In the genomic region with DNA sequence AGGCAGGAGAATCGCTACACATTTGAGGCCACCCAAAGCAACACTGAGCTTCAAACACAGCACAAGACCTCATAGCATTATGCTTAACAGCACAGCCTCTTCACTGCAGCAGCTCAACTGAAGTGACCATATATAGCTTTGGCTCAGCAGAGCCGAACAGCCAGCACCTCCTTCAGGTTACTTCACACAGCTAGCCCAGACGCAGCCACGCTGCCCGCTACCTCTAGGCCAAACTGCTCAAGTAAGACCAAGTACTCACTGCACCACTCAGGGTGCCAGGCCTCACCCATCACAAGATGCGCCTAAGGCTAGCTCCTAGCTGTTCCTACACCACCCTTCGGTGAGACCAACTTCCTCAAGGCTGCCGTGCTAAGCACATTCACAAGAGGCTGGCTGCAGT, we compare ENCODE assay signal across 14 mouse cellular contexts. TPM values are rescaled to one million over a fixed set of nuclear protein-coding genes. Genes with fewer than 3 reads are reported as not detected.
DNase-seq lines count a peak whose midpoint lies in the region; ATAC-seq and TF ChIP-seq lines count a peak whose summit lies in the region.
"Had no signal": no experiment of that assay in that cellular context is flagged by ENCODE, and none has a peak within 500 bp of the region (broad histone marks: within the 10 kb centered on the region; RNA-seq: fewer than 3 reads in every experiment).

No protein-coding gene starts in this region.

- in situ Hi-C loops in CH12.LX (cut with MboI; ENCODE audit: low pct_ligation_motif_present, low pct_unique_long_range_greater_than_20kb, low sequenced_read_pairs) = no loop called here

- H3K9me3 ChIP-seq in hindbrain, embryonic 13.5 days = no peaks in the 10 kb centered on the region
- H3K9me3 ChIP-seq in hindbrain, embryonic 14.5 days (ENCODE audit: control insufficient read depth, low read length) = no peaks in the 10 kb centered on the region
- no peaks in the 10 kb centered on the region for H3K9me3 ChIP-seq in CH12.LX (replicated peaks; ENCODE audit: low read length)
- no peaks in the 10 kb centered on the region for H3K9me3 ChIP-seq in kidney, embryonic 15.5 days (replicated peaks)
- H3K9me3 ChIP-seq: forebrain, embryonic 13.5 days; hindbrain, embryonic 15.5 days had no signal

- H3K4me3 ChIP-seq in hindbrain, embryonic 13.5 days = no peak overlapping the region
- H3K4me3 ChIP-seq in hindbrain, embryonic 14.5 days (replicated peaks; ENCODE audit: low read length) = no peak overlapping the region
- H3K4me3 ChIP-seq in CH12.LX (replicated peaks in 1 of 3; ENCODE audit: low read depth in 2 of 3, low read length in 2 of 3, poor library complexity in 1 of 3) = peak overlapping the region in 1 of 3 experiments; percentile 7
- H3K4me3 ChIP-seq in kidney, embryonic 15.5 days (replicated peaks) = no peak overlapping the region
- H3K4me3 ChIP-seq: forebrain, embryonic 13.5 days; hindbrain, embryonic 15.5 days had no signal

- H3K36me3 ChIP-seq in hindbrain, embryonic 13.5 days = peaks cover 32% of the 10 kb centered on the region
- H3K36me3 ChIP-seq in hindbrain, embryonic 14.5 days (replicated peaks; ENCODE audit: control insufficient read depth, insufficient read depth) = peaks cover 36% of the 10 kb centered on the region
- H3K36me3 ChIP-seq in CH12.LX (replicated peaks in 1 of 2; ENCODE audit: control insufficient read depth in 1 of 2, insufficient read depth in 1 of 2, low read length in 1 of 2) = peaks cover 19 to 66% of the 10 kb centered on the region in 2 experiments
- H3K36me3 ChIP-seq in kidney, embryonic 15.5 days = peaks cover 38% of the 10 kb centered on the region

- WGBS in hindbrain, embryonic 13.5 days = 89% methylated on average over 8 of the region's 8 CpGs
- WGBS in hindbrain, embryonic 14.5 days = 88% methylated on average over 8 of the region's 8 CpGs
- WGBS in kidney, embryonic 15.5 days = 79% methylated on average over 8 of the region's 8 CpGs

- no peak overlapping the region for H3K27ac ChIP-seq in hindbrain, embryonic 13.5 days
- no peak overlapping the region for H3K27ac ChIP-seq in hindbrain, embryonic 14.5 days
- peak overlapping the region; percentile 7 for H3K27ac ChIP-seq in CH12.LX (ENCODE audit: insufficient read depth, low read depth)
- no peak overlapping the region for H3K27ac ChIP-seq in kidney, embryonic 15.5 days
- H3K27ac ChIP-seq: forebrain, embryonic 13.5 days; hindbrain, embryonic 15.5 days had no signal

- H3K4me1 ChIP-seq in hindbrain, embryonic 13.5 days (replicated peaks) = peaks cover 43% of the 10 kb centered on the region
- H3K4me1 ChIP-seq in hindbrain, embryonic 14.5 days (replicated peaks; ENCODE audit: control insufficient read depth, insufficient read depth, low read length) = peaks cover 23% of the 10 kb centered on the region
- peaks cover 16 to 60% of the 10 kb centered on the region in 2 experiments for H3K4me1 ChIP-seq in CH12.LX (ENCODE audit: control insufficient read depth in 1 of 2, insufficient read depth in 2 of 2)
- H3K4me1 ChIP-seq in kidney, embryonic 15.5 days = peaks cover 26% of the 10 kb centered on the region

- dilution Hi-C loops in CH12.LX (cut with MboI; ENCODE audit: extremely low pct_ligation_motif_present, extremely low pct_unique_long_range_greater_than_20kb, low sequenced_read_pairs) = no loop called here

- TF ChIP-seq POLR2A in CH12.LX (IDR thresholded peaks at IDR 0.05; ENCODE audit: low read depth, low read length) = no peak

- 0 out of 2 replicates have a peak overlapping the region, but pooled peaks have one; percentile 3 for H3K9ac ChIP-seq in hindbrain, embryonic 13.5 days
- H3K9ac ChIP-seq in hindbrain, embryonic 14.5 days = no peak overlapping the region
- 0 out of 2 replicates have a peak overlapping the region, but pooled peaks have one; percentile 11 for H3K9ac ChIP-seq in CH12.LX (ENCODE audit: insufficient read depth, low read depth)
- no peak overlapping the region for H3K9ac ChIP-seq in kidney, embryonic 15.5 days
- H3K9ac ChIP-seq: hindbrain, embryonic 15.5 days had no signal

- no peak overlapping the region for H3K4me2 ChIP-seq in hindbrain, embryonic 13.5 days
- H3K4me2 ChIP-seq in hindbrain, embryonic 14.5 days (replicated peaks) = no peak overlapping the region
- H3K4me2 ChIP-seq in CH12.LX (ENCODE audit: insufficient read depth, low read depth, poor library complexity, severe bottlenecking) = no peak overlapping the region
- no peak overlapping the region for H3K4me2 ChIP-seq in kidney, embryonic 15.5 days
- H3K4me2 ChIP-seq: forebrain, embryonic 13.5 days; hindbrain, embryonic 15.5 days; midbrain, embryonic 11.5 days had no signal

- ATAC-seq in hindbrain, embryonic 13.5 days (ENCODE audit: low FRiP score) = no peak
- no peak for ATAC-seq in hindbrain, embryonic 14.5 days (ENCODE audit: low FRiP score)
- ATAC-seq in kidney, embryonic 15.5 days (replicated peaks; ENCODE audit: low FRiP score) = 0 out of 2 replicates have a peak, but pooled peaks have one; percentile 7
- ATAC-seq: forebrain, embryonic 13.5 days had no signal

- H3K27me3 ChIP-seq in hindbrain, embryonic 13.5 days = no peaks in the 10 kb centered on the region
- no peaks in the 10 kb centered on the region for H3K27me3 ChIP-seq in hindbrain, embryonic 14.5 days (ENCODE audit: control insufficient read depth, insufficient read depth, low read length)
- H3K27me3 ChIP-seq in CH12.LX (replicated peaks) = no peaks in the 10 kb centered on the region
- H3K27me3 ChIP-seq in kidney, embryonic 15.5 days = no peaks in the 10 kb centered on the region
- H3K27me3 ChIP-seq: forebrain, embryonic 13.5 days; hindbrain, embryonic 15.5 days had no signal

- TF ChIP-seq EP300 in CH12.LX (IDR thresholded peaks at IDR 0.05; ENCODE audit: low read length) = no peak

- no peak for DNase-seq in hindbrain, embryonic 14.5 days (ENCODE audit: low spot score)
- DNase-seq in 416B (ENCODE audit: low read depth) = peak; percentile 32
- no peak for DNase-seq in CH12.LX (ENCODE audit: extremely low read depth)
- no peak for DNase-seq in embryo, embryonic 11 days
- no peak for DNase-seq in left cerebral cortex, adult 8-10 months (ENCODE audit: low spot score in 2 of 2)
- DNase-seq in adrenal gland, postnatal 4 days (ENCODE audit: low spot score in 2 of 2) = no peak
- DNase-seq: spleen, adult 18-20 months had no signal

- TF ChIP-seq CTCF in CH12.LX (conservative IDR thresholded peaks at IDR 0.05 in 1 of 2, IDR thresholded peaks at IDR 0.05 in 1 of 2; ENCODE audit: low read depth in 2 of 2, low read length in 2 of 2) = peak in 1 of 2 experiments; percentile 28; a peak in 2 of 4 replicates

- H3K79me2 ChIP-seq in CH12.LX (replicated peaks; ENCODE audit: control insufficient read depth, extremely low read depth, insufficient read depth, poor library complexity, severe bottlenecking) = peaks cover 85% of the 10 kb centered on the region

- TF ChIP-seq RAD21 in CH12.LX (IDR thresholded peaks at IDR 0.05; ENCODE audit: low read depth, low read length) = no peak

RNA-seq across cellular contexts. Expression of gene Fam104a, which starts 5.6 kb away (rescaled TPM):
- 45.0 and 46.9 TPM in 2 replicates for polyA plus RNA-seq in hindbrain, embryonic 13.5 days (2015; fragmentation: Nextera tagmentation; extraction: Ambion mirVana)
- 42.3 and 43.7 TPM in 2 replicates for polyA plus RNA-seq in hindbrain, embryonic 14.5 days (2014; fragmentation: Nextera tagmentation; extraction: Ambion mirVana)
- total RNA-seq in CH12.LX (2012; rRNA removed) (34.9 and 35.3 TPM in 2 replicates), CH12.LX (2014; rRNA removed) (11.6 and 14.6 TPM in 2 replicates)
- 55.0 and 57.0 TPM in 2 replicates for polyA plus RNA-seq in CH12.LX (2012; ENCODE audit: insufficient read length, low read depth)
- 44.4 and 45.3 TPM in 2 replicates for polyA plus RNA-seq in kidney, embryonic 15.5 days (2015; fragmentation: Nextera tagmentation; extraction: Ambion mirVana)
- 10 to 100 TPM; 27.9 to 31.5 (median 29.3) TPM for total RNA-seq in left cerebral cortex, adult 8-10 months (2022)
- total RNA-seq in adrenal gland, postnatal 4 days (2021) = 10 to 100 TPM; 32.5 to 33.5 TPM

RNA-seq across cellular contexts. Expression of gene D11Wsu47e, which starts 5.8 kb away (rescaled TPM):
- polyA plus RNA-seq in hindbrain, embryonic 13.5 days (2015; fragmentation: Nextera tagmentation; extraction: Ambion mirVana) = 21.9 and 22.4 TPM in 2 replicates
- polyA plus RNA-seq in hindbrain, embryonic 14.5 days (2014; fragmentation: Nextera tagmentation; extraction: Ambion mirVana) = 22.2 and 24.2 TPM in 2 replicates
- 25.1 and 30.1 TPM in 2 replicates for total RNA-seq in CH12.LX (2012; rRNA removed)
- 25.6 and 29.6 TPM in 2 replicates for total RNA-seq in CH12.LX (2014; rRNA removed)
- polyA plus RNA-seq in CH12.LX (2012; ENCODE audit: insufficient read length, low read depth) = 24.7 and 26.2 TPM in 2 replicates
- polyA plus RNA-seq in kidney, embryonic 15.5 days (2015; fragmentation: Nextera tagmentation; extraction: Ambion mirVana) = 21.3 and 22.0 TPM in 2 replicates
- total RNA-seq in left cerebral cortex, adult 8-10 months (2022) = 10 to 100 TPM; 11.4 to 15.4 (median 12.8) TPM
- 10 to 100 TPM; 24.7 to 25.9 TPM for total RNA-seq in adrenal gland, postnatal 4 days (2021)

RNA-seq across cellular contexts. Expression of gene Slc39a11, which starts 28.5 kb away (rescaled TPM):
- 32.2 and 34.2 TPM in 2 replicates for polyA plus RNA-seq in hindbrain, embryonic 13.5 days (2015; fragmentation: Nextera tagmentation; extraction: Ambion mirVana)
- 25.5 and 30.2 TPM in 2 replicates for polyA plus RNA-seq in hindbrain, embryonic 14.5 days (2014; fragmentation: Nextera tagmentation; extraction: Ambion mirVana)
- total RNA-seq in CH12.LX (2012; rRNA removed) (52.2 and 54.4 TPM in 2 replicates), CH12.LX (2014; rRNA removed) (43.2 and 44.9 TPM in 2 replicates)
- 51.0 and 53.1 TPM in 2 replicates for polyA plus RNA-seq in CH12.LX (2012; ENCODE audit: insufficient read length, low read depth)
- polyA plus RNA-seq in kidney, embryonic 15.5 days (2015; fragmentation: Nextera tagmentation; extraction: Ambion mirVana) = 22.0 and 22.2 TPM in 2 replicates
- total RNA-seq in left cerebral cortex, adult 8-10 months (2022) = 10 to 100 TPM; 14.6 to 16.7 (median 16.2) TPM
- 10 to 100 TPM; 23.9 to 26.0 TPM for total RNA-seq in adrenal gland, postnatal 4 days (2021)

RNA-seq across cellular contexts. Expression of gene Cog1, which starts 29.4 kb away (rescaled TPM):
- 33.4 and 35.6 TPM in 2 replicates for polyA plus RNA-seq in hindbrain, embryonic 13.5 days (2015; fragmentation: Nextera tagmentation; extraction: Ambion mirVana)
- 38.0 and 41.9 TPM in 2 replicates for polyA plus RNA-seq in hindbrain, embryonic 14.5 days (2014; fragmentation: Nextera tagmentation; extraction: Ambion mirVana)
- total RNA-seq in CH12.LX (2012; rRNA removed) (28.2 and 28.6 TPM in 2 replicates), CH12.LX (2014; rRNA removed) (15.4 and 15.8 TPM in 2 replicates)
- 31.5 and 38.6 TPM in 2 replicates for polyA plus RNA-seq in CH12.LX (2012; ENCODE audit: insufficient read length, low read depth)
- 23.6 and 25.6 TPM in 2 replicates for polyA plus RNA-seq in kidney, embryonic 15.5 days (2015; fragmentation: Nextera tagmentation; extraction: Ambion mirVana)
- 10 to 100 TPM; 42.7 to 51.9 (median 47.0) TPM for total RNA-seq in left cerebral cortex, adult 8-10 months (2022)
- 10 to 100 TPM; 34.9 to 41.8 TPM for total RNA-seq in adrenal gland, postnatal 4 days (2021)

RNA-seq across cellular contexts. Expression of gene Cpsf4l, which starts 31.4 kb away (rescaled TPM):
- polyA plus RNA-seq in hindbrain, embryonic 13.5 days (2015; fragmentation: Nextera tagmentation; extraction: Ambion mirVana) = 0.48 and 0.52 TPM in 2 replicates
- 0.27 and 0.54 TPM in 2 replicates for polyA plus RNA-seq in hindbrain, embryonic 14.5 days (2014; fragmentation: Nextera tagmentation; extraction: Ambion mirVana)
- total RNA-seq in CH12.LX (2012; rRNA removed) (0.13 TPM in 1 of 2 replicates, not detected in the other), CH12.LX (2014; rRNA removed) (not detected in 2 replicates)
- 0.43 and 0.53 TPM in 2 replicates for polyA plus RNA-seq in CH12.LX (2012; ENCODE audit: insufficient read length, low read depth)
- 0.74 and 1.2 TPM in 2 replicates for polyA plus RNA-seq in kidney, embryonic 15.5 days (2015; fragmentation: Nextera tagmentation; extraction: Ambion mirVana)
- total RNA-seq in left cerebral cortex, adult 8-10 months (2022) = under 1 TPM in 2 of 4 experiments, not detected in 2; 0.35 to 0.76 TPM
- under 1 TPM; 0.62 to 0.68 TPM for total RNA-seq in adrenal gland, postnatal 4 days (2021)
- total RNA-seq: common myeloid progenitor, adult 5-6 weeks; neutrophil, adult 5-6 weeks had no signal

Comparison
In these comparisons a context has a peak if more than half of its experiments do, and no peak if none do; other contexts are left out.
1. H3K9ac ChIP-seq: peak in hindbrain, embryonic 13.5 days (single experiment) and CH12.LX (single experiment); none in hindbrain, embryonic 14.5 days (single experiment) and kidney, embryonic 15.5 days (single experiment).